Mouse (Mus musculus) midbrain, embryonic 16.5 days (tissue): Measurements from ENCODE around the gene Catsper4. TPM values are rescaled to one million over a fixed set of nuclear protein-coding genes. Genes with fewer than 3 reads are reported as not detected.

ENCODE experiments used
- ATAC-seq: fragments of 200-750 bp; cut with Nextera tagmentation; 2 replicates; pipeline ENCODE4 v1.8.0; 2017; ENCODE audit warnings: moderate TSS enrichment
- H3K27ac ChIP-seq: fragments of 300-500 bp; sonication (generic); 2 replicates; pipeline ENCODE4 v1.5.1; 2014; ENCODE audit warnings: mild to moderate bottlenecking, low read length, mixed read lengths
- H3K27me3 ChIP-seq: fragments of 300-500 bp; sonication (generic); 2 replicates; pipeline ENCODE4 v1.6.1; 2014; ENCODE audit warnings: low read depth, low read length, mixed read lengths; ENCODE audit not compliant: control insufficient read depth, insufficient read depth
- H3K36me3 ChIP-seq: fragments of 300-500 bp; sonication (generic); 2 replicates; pipeline ENCODE4 v1.6.1; 2014; ENCODE audit warnings: mild to moderate bottlenecking, low read length, moderate library complexity, mixed read lengths; ENCODE audit not compliant: control insufficient read depth, insufficient read depth
- H3K4me1 ChIP-seq: fragments of 300-500 bp; sonication (generic); 2 replicates; pipeline ENCODE4 v1.6.1; 2014; ENCODE audit warnings: mild to moderate bottlenecking, low read length, mixed read lengths; ENCODE audit not compliant: control insufficient read depth, insufficient read depth
- H3K4me2 ChIP-seq: fragments of 300-500 bp; sonication (generic); 2 replicates; pipeline ENCODE4 v1.6.1; 2014; ENCODE audit warnings: mild to moderate bottlenecking, low read length, mixed read lengths
- H3K4me3 ChIP-seq: fragments of 300-500 bp; sonication (generic); 2 replicates; pipeline ENCODE4 v1.5.1; 2014; ENCODE audit warnings: low read depth, mild to moderate bottlenecking, low read length, moderate library complexity, mixed read lengths
- H3K9ac ChIP-seq: fragments of 300-500 bp; sonication (generic); 2 replicates; pipeline ENCODE4 v1.6.1; 2014; ENCODE audit warnings: low read depth, low read length, mixed read lengths
- H3K9me3 ChIP-seq: fragments of 300-500 bp; sonication (generic); replicated peaks from 2 replicates; pipeline ENCODE4 v1.6.1; 2014; ENCODE audit warnings: mild to moderate bottlenecking, low read length, mixed read lengths; ENCODE audit not compliant: control insufficient read depth, poor library complexity, severe bottlenecking
- WGBS: fragments of 180-500 bp; shearing (Covaris S2); extraction: QIAGEN DNeasy Blood & Tissue Kit; methylation state at CpG from one replicate; pipeline ENCODE4 v1.1.7; 2014; 5-methylcytosine and 5-hydroxymethylcytosine counted together
- polyA plus RNA-seq: library from polyadenylated mRNA; unstranded; fragments of >200 nt; fragmentation: Nextera tagmentation; extraction: Ambion mirVana; gene quantifications from 2 replicates; pipeline ENCODE4 v1.2.1, GENCODE M21; 2015

Catsper4 gene
- polyA plus RNA-seq, 1 experiment from 2014 or later = not detected

- no peak overlapping the region for H3K9ac ChIP-seq
- WGBS = 92% methylated on average over 3 of the region's 3 CpGs
- H3K4me1 ChIP-seq = no peaks in the 10 kb centered on the region
- H3K36me3 ChIP-seq = no peaks in the 10 kb centered on the region
- no peaks in the 10 kb centered on the region for H3K27me3 ChIP-seq
- no peak overlapping the region for H3K27ac ChIP-seq
- no peak for ATAC-seq
- H3K4me3 ChIP-seq = no peak overlapping the region
- no peak overlapping the region for H3K4me2 ChIP-seq
- no peaks in the 10 kb centered on the region for H3K9me3 ChIP-seq
Observed at GRCm38 (mm10) chr4:134166906-134167305, 60.3 kb downstream of the Catsper4 start.

GRCm38 (mm10) chr4:134165548-134166465, 61.4 kb downstream of the Catsper4 start:
- Histone ChIP-seq H3K9me3 (no peaks in the 10 kb centered on the region), H3K4me2 (no peak overlapping the region), H3K27ac (no peak overlapping the region), H3K9ac (no peak overlapping the region), H3K27me3 (no peaks in the 10 kb centered on the region), H3K36me3 (no peaks in the 10 kb centered on the region), H3K4me3 (no peak overlapping the region), H3K4me1 (no peaks in the 10 kb centered on the region)
- 90% methylated on average over 3 of the region's 3 CpGs for WGBS
- no peak for ATAC-seq

- no peaks in the 10 kb centered on the region for H3K27me3 ChIP-seq
- H3K27ac ChIP-seq = no peak overlapping the region
- no peak for ATAC-seq
- H3K4me3 ChIP-seq = no peak overlapping the region
- 91% methylated on average over 6 of the region's 6 CpGs for WGBS
- no peaks in the 10 kb centered on the region for H3K36me3 ChIP-seq
- no peak overlapping the region for H3K4me2 ChIP-seq
- H3K4me1 ChIP-seq = no peaks in the 10 kb centered on the region
- no peaks in the 10 kb centered on the region for H3K9me3 ChIP-seq
- no peak overlapping the region for H3K9ac ChIP-seq
Observed at GRCm38 (mm10) chr4:134165024-134165423, 62.2 kb downstream of the Catsper4 start.

GRCm38 (mm10) chr4:134164591-134164990, 62.6 kb downstream of the Catsper4 start:
- no peak for ATAC-seq
- Histone ChIP-seq H3K27ac (no peak overlapping the region), H3K4me1 (no peaks in the 10 kb centered on the region), H3K36me3 (no peaks in the 10 kb centered on the region), H3K4me2 (no peak overlapping the region), H3K9ac (no peak overlapping the region), H3K27me3 (no peaks in the 10 kb centered on the region), H3K4me3 (no peak overlapping the region), H3K9me3 (no peaks in the 10 kb centered on the region)
- 98% methylated on average over 5 of the region's 6 CpGs for WGBS

Other genes starting within 250 kb of the Catsper4 start
- gene Dhdds, start 226.5 kb downstream of the Catsper4 start, polyA plus RNA-seq = 45.7 and 48.6 TPM in 2 replicates
- gene Lin28a, start 208.5 kb downstream of the Catsper4 start, polyA plus RNA-seq = 0.37 and 0.44 TPM in 2 replicates
- gene Zfp683, start 173.5 kb downstream of the Catsper4 start, polyA plus RNA-seq = not detected in 2 replicates
- 3.8 and 6.6 TPM in 2 replicates for gene Crybg2, start 166.6 kb downstream of the Catsper4 start, polyA plus RNA-seq
- 0.92 and 2.1 TPM in 2 replicates for gene Cd52, start 132.3 kb downstream of the Catsper4 start, polyA plus RNA-seq
- 18.4 and 19.0 TPM in 2 replicates for gene Ubxn11, start 124.8 kb downstream of the Catsper4 start, polyA plus RNA-seq
- 421 and 430 TPM in 2 replicates for gene Sh3bgrl3, start 98.6 kb downstream of the Catsper4 start, polyA plus RNA-seq
- 16.7 and 18.1 TPM in 2 replicates for gene Cep85, start 40.3 kb downstream of the Catsper4 start, polyA plus RNA-seq
- not detected in 2 replicates for gene Gm7534, start 24.4 kb downstream of the Catsper4 start, polyA plus RNA-seq
- gene Cnksr1, start 11.0 kb upstream of the Catsper4 start, polyA plus RNA-seq = 0.11 and 0.13 TPM in 2 replicates
- 0.24 and 0.51 TPM in 2 replicates for gene E130218I03Rik, start 16.3 kb upstream of the Catsper4 start, polyA plus RNA-seq
- gene Zfp593, start 18.2 kb upstream of the Catsper4 start, polyA plus RNA-seq = 12.4 and 13.4 TPM in 2 replicates
- not detected in 2 replicates for gene Gm30191, start 19.6 kb upstream of the Catsper4 start, polyA plus RNA-seq
- gene Grrp1, start 26.7 kb upstream of the Catsper4 start, polyA plus RNA-seq = 12.9 and 16.2 TPM in 2 replicates
- 44.9 and 46.5 TPM in 2 replicates for gene Pdik1l, start 60.5 kb upstream of the Catsper4 start, polyA plus RNA-seq
- 0.45 and 0.62 TPM in 2 replicates for gene Trim63, start 87.7 kb upstream of the Catsper4 start, polyA plus RNA-seq
- 0.26 and 0.30 TPM in 2 replicates for gene Slc30a2, start 115.8 kb upstream of the Catsper4 start, polyA plus RNA-seq
- 0.45 and 0.58 TPM in 2 replicates for gene Extl1, start 156.5 kb upstream of the Catsper4 start, polyA plus RNA-seq
- gene Pafah2, start 168.9 kb upstream of the Catsper4 start, polyA plus RNA-seq = 7.5 and 8.8 TPM in 2 replicates
- 7,758 and 8,549 TPM in 2 replicates for gene Stmn1, start 240.9 kb upstream of the Catsper4 start, polyA plus RNA-seq